Mouse (Mus musculus): ENCODE results near the gene Syt9. TPM values are rescaled to one million over a fixed set of nuclear protein-coding genes. Genes with fewer than 3 reads are reported as not detected.
A peak's percentile ranks its signal among the peaks of the same experiment; 100 is the strongest.

The Syt9 gene
- polyA plus RNA-seq, 1 experiment from 2014 or later, result 4.9 TPM

GRCm38 (mm10) chr7:107526299-107526698 lies 155.8 kb downstream of the Syt9 start:
- Histone ChIP-seq H3K9me3 (no peaks in the 10 kb centered on the region), H3K9ac (replicated peaks) (no peak overlapping the region), H3K4me1 (replicated peaks) (no peaks in the 10 kb centered on the region), H3K36me3 (no peaks in the 10 kb centered on the region), H3K27me3 (no peaks in the 10 kb centered on the region), H3K4me3 (replicated peaks) (no peak overlapping the region), H3K4me2 (replicated peaks) (no peak overlapping the region), H3K27ac (no peak overlapping the region)
- ATAC-seq, result peak; percentile 59; the same call in 1 of the 2 replicates
- WGBS, result 6% methylated on average over 1 of the region's 1 CpGs

- Histone ChIP-seq H3K36me3 (no peaks in the 10 kb centered on the region), H3K27ac (no peak overlapping the region), H3K4me2 (replicated peaks) (no peak overlapping the region), H3K4me1 (replicated peaks) (no peaks in the 10 kb centered on the region), H3K27me3 (no peaks in the 10 kb centered on the region), H3K9ac (replicated peaks) (no peak overlapping the region), H3K4me3 (replicated peaks) (no peak overlapping the region), H3K9me3 (no peaks in the 10 kb centered on the region)
- 84% methylated on average over 3 of the region's 3 CpGs for WGBS
- peak; percentile 47; the same call in 1 of the 2 replicates for ATAC-seq
These were observed 157.7 kb downstream of the Syt9 start for GRCm38 (mm10) chr7:107528169-107528772.

GRCm38 (mm10) chr7:107529364-107529763 lies 158.8 kb downstream of the Syt9 start:
- Histone ChIP-seq H3K4me3 (replicated peaks) (no peak overlapping the region), H3K9me3 (no peaks in the 10 kb centered on the region), H3K36me3 (no peaks in the 10 kb centered on the region), H3K9ac (replicated peaks) (no peak overlapping the region), H3K4me1 (replicated peaks) (no peaks in the 10 kb centered on the region), H3K4me2 (replicated peaks) (no peak overlapping the region), H3K27ac (no peak overlapping the region), H3K27me3 (no peaks in the 10 kb centered on the region)
- WGBS, result 80% methylated on average over 5 of the region's 5 CpGs
- ATAC-seq, result no peak

- no peak overlapping the region for H3K9ac ChIP-seq (replicated peaks)
- no peak for ATAC-seq
- no peak overlapping the region for H3K4me2 ChIP-seq (replicated peaks)
- 80% methylated on average over 4 of the region's 4 CpGs for WGBS
- no peaks in the 10 kb centered on the region for H3K27me3 ChIP-seq
- no peak overlapping the region for H3K4me3 ChIP-seq (replicated peaks)
- no peaks in the 10 kb centered on the region for H3K36me3 ChIP-seq
- H3K27ac ChIP-seq, result no peak overlapping the region
- H3K9me3 ChIP-seq, result no peaks in the 10 kb centered on the region
- no peaks in the 10 kb centered on the region for H3K4me1 ChIP-seq (replicated peaks)
These were observed 164.8 kb downstream of the Syt9 start for GRCm38 (mm10) chr7:107535311-107535710.

GRCm38 (mm10) chr7:107536516-107536915 lies 166.0 kb downstream of the Syt9 start:
- Histone ChIP-seq H3K4me2 (replicated peaks) (no peak overlapping the region), H3K27ac (no peak overlapping the region), H3K27me3 (no peaks in the 10 kb centered on the region), H3K9ac (replicated peaks) (no peak overlapping the region), H3K4me3 (replicated peaks) (no peak overlapping the region), H3K4me1 (replicated peaks) (no peaks in the 10 kb centered on the region), H3K9me3 (no peaks in the 10 kb centered on the region), H3K36me3 (no peaks in the 10 kb centered on the region)
- no peak for ATAC-seq
- 37% methylated on average over 6 of the region's 6 CpGs for WGBS

GRCm38 (mm10) chr7:107540034-107540433 lies 169.5 kb downstream of the Syt9 start:
- H3K27me3 ChIP-seq, result no peaks in the 10 kb centered on the region
- WGBS, result 67% methylated on average over 4 of the region's 4 CpGs
- H3K27ac ChIP-seq, result no peak overlapping the region
- H3K4me2 ChIP-seq (replicated peaks), result no peak overlapping the region
- H3K4me3 ChIP-seq (replicated peaks), result no peak overlapping the region
- no peaks in the 10 kb centered on the region for H3K9me3 ChIP-seq
- no peak overlapping the region for H3K9ac ChIP-seq (replicated peaks)
- H3K4me1 ChIP-seq (replicated peaks), result no peaks in the 10 kb centered on the region
- H3K36me3 ChIP-seq, result no peaks in the 10 kb centered on the region
- no peak for ATAC-seq

GRCm38 (mm10) chr7:107545011-107545410 lies 174.5 kb downstream of the Syt9 start:
- Histone ChIP-seq H3K27me3 (no peaks in the 10 kb centered on the region), H3K9me3 (no peaks in the 10 kb centered on the region), H3K36me3 (no peaks in the 10 kb centered on the region), H3K27ac (no peak overlapping the region), H3K4me1 (replicated peaks) (no peaks in the 10 kb centered on the region), H3K9ac (replicated peaks) (no peak overlapping the region), H3K4me2 (replicated peaks) (no peak overlapping the region), H3K4me3 (replicated peaks) (no peak overlapping the region)
- ATAC-seq, result no peak
- 83% methylated on average over 1 of the region's 1 CpGs for WGBS

GRCm38 (mm10) chr7:107547872-107548271 lies 177.3 kb downstream of the Syt9 start:
- Histone ChIP-seq H3K4me3 (replicated peaks) (no peak overlapping the region), H3K27ac (no peak overlapping the region), H3K9me3 (no peaks in the 10 kb centered on the region), H3K36me3 (no peaks in the 10 kb centered on the region), H3K27me3 (no peaks in the 10 kb centered on the region), H3K4me1 (replicated peaks) (no peaks in the 10 kb centered on the region), H3K9ac (replicated peaks) (no peak overlapping the region), H3K4me2 (replicated peaks) (no peak overlapping the region)
- 95% methylated on average over 3 of the region's 3 CpGs for WGBS
- ATAC-seq, result no peak

- WGBS, result 90% methylated on average over 1 of the region's 1 CpGs
These were observed 182.9 kb downstream of the Syt9 start for GRCm38 (mm10) chr7:107553461-107553860.

GRCm38 (mm10) chr7:107555906-107556305 lies 185.4 kb downstream of the Syt9 start:
- no peak overlapping the region for H3K4me3 ChIP-seq (replicated peaks)
- no peak overlapping the region for H3K27ac ChIP-seq
- no peak for ATAC-seq
- no peaks in the 10 kb centered on the region for H3K9me3 ChIP-seq
- H3K4me1 ChIP-seq (replicated peaks), result no peaks in the 10 kb centered on the region
- H3K4me2 ChIP-seq (replicated peaks), result no peak overlapping the region
- H3K27me3 ChIP-seq, result no peaks in the 10 kb centered on the region
- H3K9ac ChIP-seq (replicated peaks), result no peak overlapping the region
- no peaks in the 10 kb centered on the region for H3K36me3 ChIP-seq
- 85% methylated on average over 3 of the region's 3 CpGs for WGBS

More at GRCm38 (mm10) chr7:107553461-107553860, 182.9 kb downstream of the Syt9 start:
- no peak overlapping the region for H3K27ac ChIP-seq
- no peak overlapping the region for H3K4me2 ChIP-seq (replicated peaks)
- H3K36me3 ChIP-seq, result no peaks in the 10 kb centered on the region
- no peak for ATAC-seq
- H3K4me3 ChIP-seq (replicated peaks), result no peak overlapping the region
- H3K27me3 ChIP-seq, result no peaks in the 10 kb centered on the region
- no peaks in the 10 kb centered on the region for H3K9me3 ChIP-seq
- no peak overlapping the region for H3K9ac ChIP-seq (replicated peaks)
- no peaks in the 10 kb centered on the region for H3K4me1 ChIP-seq (replicated peaks)

- Histone ChIP-seq H3K4me1 (replicated peaks) (no peaks in the 10 kb centered on the region), H3K4me2 (replicated peaks) (no peak overlapping the region), H3K9ac (replicated peaks) (no peak overlapping the region), H3K27me3 (no peaks in the 10 kb centered on the region), H3K4me3 (replicated peaks) (no peak overlapping the region), H3K36me3 (no peaks in the 10 kb centered on the region), H3K9me3 (no peaks in the 10 kb centered on the region), H3K27ac (no peak overlapping the region)
- ATAC-seq, result no peak
- 78% methylated on average over 2 of the region's 2 CpGs for WGBS
These were observed 190.1 kb downstream of the Syt9 start for GRCm38 (mm10) chr7:107560675-107561074.

GRCm38 (mm10) chr7:107561584-107561983 lies 191.1 kb downstream of the Syt9 start:
- no peaks in the 10 kb centered on the region for H3K36me3 ChIP-seq
- WGBS, result 76% methylated on average over 3 of the region's 3 CpGs
- H3K9me3 ChIP-seq, result no peaks in the 10 kb centered on the region
- no peak overlapping the region for H3K4me3 ChIP-seq (replicated peaks)
- no peaks in the 10 kb centered on the region for H3K4me1 ChIP-seq (replicated peaks)
- H3K27me3 ChIP-seq, result no peaks in the 10 kb centered on the region
- no peak overlapping the region for H3K27ac ChIP-seq
- H3K4me2 ChIP-seq (replicated peaks), result no peak overlapping the region
- ATAC-seq, result no peak
- H3K9ac ChIP-seq (replicated peaks), result no peak overlapping the region

GRCm38 (mm10) chr7:107563727-107564126 lies 193.2 kb downstream of the Syt9 start:
- H3K36me3 ChIP-seq, result no peaks in the 10 kb centered on the region
- no peak overlapping the region for H3K4me2 ChIP-seq (replicated peaks)
- ATAC-seq, result no peak
- H3K27me3 ChIP-seq, result no peaks in the 10 kb centered on the region
- no peak overlapping the region for H3K9ac ChIP-seq (replicated peaks)
- H3K4me1 ChIP-seq (replicated peaks), result no peaks in the 10 kb centered on the region
- no peak overlapping the region for H3K27ac ChIP-seq
- H3K9me3 ChIP-seq, result no peaks in the 10 kb centered on the region
- 55% methylated on average over 2 of the region's 2 CpGs for WGBS
- H3K4me3 ChIP-seq (replicated peaks), result no peak overlapping the region

Data from midbrain, embryonic 13.5 days (tissue).